Comparison of ENCODE assay signal across 8 mouse cellular contexts in the genomic region with DNA sequence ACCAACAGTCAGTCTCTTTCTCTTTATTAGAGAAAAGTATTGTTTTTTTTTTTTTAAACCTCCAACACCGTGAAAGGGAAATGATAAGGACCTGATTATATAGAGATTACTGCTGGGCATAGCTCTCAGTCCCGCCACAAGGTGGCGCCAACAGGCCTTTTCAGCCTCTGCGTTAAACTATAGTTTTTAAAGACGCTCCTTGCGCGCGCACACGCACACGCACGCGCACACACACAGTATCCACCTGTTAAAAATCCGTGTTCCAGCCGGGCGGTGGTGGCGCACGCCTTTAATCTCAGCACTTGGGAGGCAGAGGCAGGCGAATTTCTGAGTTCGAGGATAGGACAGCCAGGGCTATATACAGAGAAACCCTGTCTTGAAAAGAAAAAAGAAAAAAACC. TPM values are rescaled to one million over a fixed set of nuclear protein-coding genes. Genes with fewer than 3 reads are reported as not detected.
DNase-seq lines count a peak whose midpoint lies in the region; ATAC-seq and TF ChIP-seq lines count a peak whose summit lies in the region.

No protein-coding gene starts in this region.

- H3K27ac ChIP-seq in MEL (ENCODE audit: control insufficient read depth, low read depth, low read length) = no peak overlapping the region
- no peak overlapping the region for H3K27ac ChIP-seq in cerebellum, adult 2 months (ENCODE audit: insufficient read depth, low read length)
- no peak overlapping the region for H3K27ac ChIP-seq in forebrain, postnatal 0 days (ENCODE audit: low read depth, low read length)
- H3K27ac ChIP-seq in layer of hippocampus, adult 2 months = no peak overlapping the region
- no peak overlapping the region for H3K27ac ChIP-seq in lung, embryonic 14.5 days (ENCODE audit: low read depth)
- no peak overlapping the region for H3K27ac ChIP-seq in olfactory bulb, adult 2 months (ENCODE audit: insufficient read depth, low read depth, low read length)

- TF ChIP-seq RAD21 in MEL (IDR thresholded peaks at IDR 0.05; ENCODE audit: low read depth, low read length) = peak; percentile 86

- no peak for TF ChIP-seq EP300 in MEL (IDR thresholded peaks at IDR 0.05; ENCODE audit: low read depth in 1 of 2, low read length in 2 of 2)

- TF ChIP-seq CTCF in MEL (IDR thresholded peaks at IDR 0.05 in 2 of 3, conservative IDR thresholded peaks at IDR 0.05 in 1 of 3; ENCODE audit: control insufficient read depth in 1 of 3, insufficient read depth in 1 of 3, low read depth in 2 of 3, low read length in 3 of 3, poor library complexity in 1 of 3, severe bottlenecking in 1 of 3) = peak; percentile 38 to 77 (median 77)
- peak; percentile 74 for TF ChIP-seq CTCF in cerebellum, adult 2 months (IDR thresholded peaks at IDR 0.05; ENCODE audit: borderline replicate concordance, insufficient read depth, low read depth, low read length)
- peak; percentile 80 for TF ChIP-seq CTCF in forebrain, postnatal 0 days (IDR thresholded peaks at IDR 0.05; ENCODE audit: low read depth)
- peak; percentile 94 for TF ChIP-seq CTCF in layer of hippocampus, adult 2 months (conservative IDR thresholded peaks at IDR 0.05)
- peak; percentile 82 for TF ChIP-seq CTCF in lung, embryonic 14.5 days (IDR thresholded peaks at IDR 0.05; ENCODE audit: low read depth)
- TF ChIP-seq CTCF in olfactory bulb, adult 2 months (IDR thresholded peaks at IDR 0.05; ENCODE audit: insufficient read depth, low read depth, low read length) = peak; percentile 76

- 8% methylated on average over 19 of the region's 19 CpGs for WGBS in cerebellum, adult 2 months
- WGBS in forebrain, postnatal 0 days = 10% methylated on average over 19 of the region's 19 CpGs
- 10% methylated on average over 19 of the region's 19 CpGs for WGBS in lung, embryonic 14.5 days
- WGBS in olfactory bulb, adult 2 months = 9% methylated on average over 19 of the region's 19 CpGs

- 0 out of 2 replicates have a peak overlapping the region, but pooled peaks have one; percentile 9 for H3K4me2 ChIP-seq in forebrain, postnatal 0 days (ENCODE audit: low read depth)
- H3K4me2 ChIP-seq in lung, embryonic 14.5 days = peak overlapping the region; percentile 31; the same call in 1 of the 2 replicates

- DNase-seq in MEL (ENCODE audit: low read depth, low spot score) = peak; percentile 77
- DNase-seq in cerebellum, adult 2 months = peak; percentile 73 to 78
- peak; percentile 85 for DNase-seq in forebrain, postnatal 0 days
- peak; percentile 83 for DNase-seq in heart, postnatal 4 days
- peak; percentile 76 to 84 for DNase-seq in layer of hippocampus, adult 2 months (ENCODE audit: low spot score in 2 of 2)
- peak; percentile 94 for DNase-seq in lung, embryonic 14.5 days
- DNase-seq in thymus, adult 18-20 months = peak; percentile 30 to 37

- no peak for TF ChIP-seq POLR2A in MEL (IDR thresholded peaks at IDR 0.05; ENCODE audit: control insufficient read depth in 1 of 2, insufficient read depth in 1 of 2, low read depth in 1 of 2, low read length in 2 of 2, poor library complexity in 1 of 2)
- TF ChIP-seq POLR2A in cerebellum, adult 2 months (IDR thresholded peaks at IDR 0.05; ENCODE audit: borderline replicate concordance, insufficient read depth, low read length) = no peak
- TF ChIP-seq POLR2A in olfactory bulb, adult 2 months (IDR thresholded peaks at IDR 0.05; ENCODE audit: insufficient read depth, low read depth, low read length) = no peak

- no peaks in the 10 kb centered on the region for H3K36me3 ChIP-seq in MEL (ENCODE audit: control insufficient read depth in 1 of 2, insufficient read depth in 2 of 2, low read length in 2 of 2)
- H3K36me3 ChIP-seq in forebrain, postnatal 0 days (ENCODE audit: insufficient read depth) = no peaks in the 10 kb centered on the region
- no peaks in the 10 kb centered on the region for H3K36me3 ChIP-seq in lung, embryonic 14.5 days (ENCODE audit: insufficient read depth)

- H3K27me3 ChIP-seq in MEL (ENCODE audit: control insufficient read depth in 1 of 2, insufficient read depth in 2 of 2, low read length in 2 of 2) = no peaks in the 10 kb centered on the region
- H3K27me3 ChIP-seq in cerebellum, adult 2 months (ENCODE audit: control insufficient read depth, insufficient read depth, low read length) = no peaks in the 10 kb centered on the region
- H3K27me3 ChIP-seq in forebrain, postnatal 0 days (ENCODE audit: insufficient read depth, low read length) = no peaks in the 10 kb centered on the region
- H3K27me3 ChIP-seq in lung, embryonic 14.5 days (ENCODE audit: insufficient read depth, low read length) = no peaks in the 10 kb centered on the region

- ATAC-seq in forebrain, postnatal 0 days = peak; percentile 83
- peak; percentile 74; the same call in 1 of the 2 replicates for ATAC-seq in lung, embryonic 14.5 days (ENCODE audit: insufficient read depth)

- no peaks in the 10 kb centered on the region for H3K4me1 ChIP-seq in MEL (ENCODE audit: control insufficient read depth in 1 of 2, insufficient read depth in 2 of 2, low read length in 2 of 2)
- H3K4me1 ChIP-seq in cerebellum, adult 2 months (ENCODE audit: control insufficient read depth, insufficient read depth, low read length) = no peaks in the 10 kb centered on the region
- no peaks in the 10 kb centered on the region for H3K4me1 ChIP-seq in forebrain, postnatal 0 days (ENCODE audit: insufficient read depth)
- H3K4me1 ChIP-seq in lung, embryonic 14.5 days (ENCODE audit: insufficient read depth) = no peaks in the 10 kb centered on the region
- H3K4me1 ChIP-seq in olfactory bulb, adult 2 months (ENCODE audit: control insufficient read depth, insufficient read depth, low read length) = 0 out of 2 replicates have a peak, but pooled peaks cover 2% of the 10 kb centered on the region

- peak overlapping the region; percentile 25 to 39; a peak in 3 of 4 replicates for H3K4me3 ChIP-seq in MEL (ENCODE audit: control insufficient read depth in 1 of 2, insufficient read depth in 1 of 2, low read depth in 2 of 2, low read length in 2 of 2)
- no peak overlapping the region for H3K4me3 ChIP-seq in cerebellum, adult 2 months (replicated peaks; ENCODE audit: insufficient read depth, low read depth, low read length)
- no peak overlapping the region for H3K4me3 ChIP-seq in forebrain, postnatal 0 days (ENCODE audit: low read depth, low read length)
- peak overlapping the region; percentile 38 for H3K4me3 ChIP-seq in layer of hippocampus, adult 2 months
- H3K4me3 ChIP-seq in lung, embryonic 14.5 days (ENCODE audit: low read depth, low read length) = no peak overlapping the region
- peak overlapping the region; percentile 30; the same call in 1 of the 2 replicates for H3K4me3 ChIP-seq in olfactory bulb, adult 2 months (ENCODE audit: insufficient read depth, low read depth, low read length)

- H3K9me3 ChIP-seq in MEL (replicated peaks; ENCODE audit: insufficient read depth, low read length) = no peaks in the 10 kb centered on the region
- H3K9me3 ChIP-seq in forebrain, postnatal 0 days (ENCODE audit: low read length) = no peaks in the 10 kb centered on the region
- H3K9me3 ChIP-seq in lung, embryonic 14.5 days (ENCODE audit: low read depth, low read length) = no peaks in the 10 kb centered on the region

- H3K9ac ChIP-seq in MEL (ENCODE audit: control insufficient read depth, low read depth, low read length, poor library complexity, severe bottlenecking) = no peak overlapping the region
- H3K9ac ChIP-seq in forebrain, postnatal 0 days = no peak overlapping the region
- no peak overlapping the region for H3K9ac ChIP-seq in lung, embryonic 14.5 days

- no peaks in the 10 kb centered on the region for H3K79me2 ChIP-seq in MEL (ENCODE audit: control insufficient read depth, insufficient read depth, low read length, poor library complexity)

TF ChIP-seq in MEL, 35 proteins besides CTCF, POLR2A, EP300 and RAD21:
- TF ChIP-seq NRF1 (IDR thresholded peaks at IDR 0.05; ENCODE audit: insufficient read depth, low read depth, low read length, poor library complexity, severe bottlenecking) (peak; percentile 70), SIN3A (IDR thresholded peaks at IDR 0.05; ENCODE audit: low read length) (0 out of 2 replicates have a peak, but pooled peaks have one; percentile 24), GATA1 (IDR thresholded peaks at IDR 0.05; ENCODE audit: low read depth, low read length) (peak; percentile 62), MXI1 (IDR thresholded peaks at IDR 0.05; ENCODE audit: low read depth, low read length) (0 out of 2 replicates have a peak, but pooled peaks have one; percentile 6), TBP (IDR thresholded peaks at IDR 0.05; ENCODE audit: low read depth, low read length) (no peak), MAX (IDR thresholded peaks at IDR 0.05; ENCODE audit: low read length) (no peak), ZNF384 (IDR thresholded peaks at IDR 0.05; ENCODE audit: low read depth, low read length) (peak; percentile 75), ZC3H11A (IDR thresholded peaks at IDR 0.05; ENCODE audit: low read depth, low read length) (peak; percentile 91), SMC3 (IDR thresholded peaks at IDR 0.05; ENCODE audit: low read depth, low read length) (peak; percentile 92)

RNA-seq across cellular contexts. Expression of a gene that starts 31.1 kb away (rescaled TPM):
- total RNA-seq in MEL (2012; rRNA removed) = 19.1 and 20.7 TPM in 2 replicates
- polyA plus RNA-seq in MEL (2012; ENCODE audit: insufficient read depth in 1 of 2, insufficient read length in 2 of 2, low read depth in 1 of 2, low replicate concordance in 2 of 2, missing spikeins in 1 of 2) = 10 to 100 TPM in 1 of 2 experiments, not detected in 1; 29.6 TPM
- polyA plus RNA-seq in cerebellum, adult 2 months (2012; rRNA removed) = 1.3 TPM in 2 replicates
- total RNA-seq in forebrain, postnatal 0 days (2014; rRNA removed) = 2.7 and 5.0 TPM in 2 replicates
- 2.2 and 3.0 TPM in 2 replicates for polyA plus RNA-seq in forebrain, postnatal 0 days (2015; fragmentation: Nextera tagmentation; extraction: Ambion mirVana)
- 1 to 10 TPM; 6.9 to 7.0 TPM for total RNA-seq in heart, postnatal 4 days (2021)
- total RNA-seq in layer of hippocampus, adult 2 months (2021) = 1 to 10 TPM; 2.1 to 2.4 TPM
- 25.5 and 27.4 TPM in 2 replicates for polyA plus RNA-seq in lung, embryonic 14.5 days (2014; fragmentation: Nextera tagmentation; extraction: Ambion mirVana)
- polyA plus RNA-seq in olfactory bulb, adult 2 months (2012; ENCODE audit: insufficient read depth, insufficient read length, low replicate concordance, missing spikeins) = not detected in 2 replicates

Comparison
In these comparisons a context has a peak if more than half of its experiments do, and no peak if none do; other contexts are left out.
1. DNase-seq: peak in every context shown above with its lines; median percentile 94 in lung, embryonic 14.5 days; 85 in forebrain, postnatal 0 days; 83 in heart, postnatal 4 days; 80 in layer of hippocampus, adult 2 months; 77 in MEL; 76 in cerebellum, adult 2 months; 34 in thymus, adult 18-20 months.
2. H3K4me3 ChIP-seq: peak in MEL (2 of 2), layer of hippocampus, adult 2 months (single experiment) and olfactory bulb, adult 2 months (single experiment); none in cerebellum, adult 2 months (single experiment), forebrain, postnatal 0 days (single experiment) and lung, embryonic 14.5 days (single experiment).
3. Peak in every context shown above with its lines, with median percentiles within 50 percentile points of each other: CTCF ChIP-seq.